Mouse (Mus musculus) forebrain, embryonic 16.5 days (tissue): ENCODE results near the gene Nckap5l. TPM values are rescaled to one million over a fixed set of nuclear protein-coding genes. Genes with fewer than 3 reads are reported as not detected.

ENCODE experiments used
- ATAC-seq: fragments of 200-750 bp; cut with Nextera tagmentation; 2 replicates; pipeline ENCODE4 v1.8.0; 2017; ENCODE audit warnings: mild to moderate bottlenecking, moderate library complexity
- H3K27ac ChIP-seq: fragments of 300-500 bp; sonication (generic); 2 replicates; pipeline ENCODE4 v1.5.1; 2014; ENCODE audit warnings: low read length, control low read depth
- H3K27me3 ChIP-seq: fragments of 300-500 bp; sonication (generic); replicated peaks from 2 replicates; pipeline ENCODE4 v1.6.1; 2014; ENCODE audit warnings: low read length; ENCODE audit not compliant: control insufficient read depth, insufficient read depth
- H3K36me3 ChIP-seq: fragments of 300-500 bp; sonication (generic); 2 replicates; pipeline ENCODE4 v1.6.1; 2014; ENCODE audit not compliant: control insufficient read depth, insufficient read depth
- H3K4me1 ChIP-seq: fragments of 300-500 bp; sonication (generic); replicated peaks from 2 replicates; pipeline ENCODE4 v1.6.1; 2014; ENCODE audit warnings: low read length; ENCODE audit not compliant: control insufficient read depth, insufficient read depth
- H3K4me2 ChIP-seq: fragments of 300-500 bp; sonication (generic); 2 replicates; pipeline ENCODE4 v1.6.1; 2014; ENCODE audit warnings: mild to moderate bottlenecking, low read length, control low read depth
- H3K4me3 ChIP-seq: fragments of 300-500 bp; sonication (generic); replicated peaks from 2 replicates; pipeline ENCODE4 v1.5.1; 2014; ENCODE audit warnings: mild to moderate bottlenecking, low read length, control low read depth
- H3K9ac ChIP-seq: fragments of 300-500 bp; sonication (generic); replicated peaks from 2 replicates; pipeline ENCODE4 v1.6.1; 2014; ENCODE audit warnings: low read depth, low read length, control low read depth
- H3K9me3 ChIP-seq: fragments of 300-500 bp; sonication (generic); 2 replicates; pipeline ENCODE4 v1.6.1; 2016; ENCODE audit warnings: low read length; ENCODE audit not compliant: control insufficient read depth
- WGBS: fragments of 180-500 bp; shearing (Covaris S2); extraction: QIAGEN DNeasy Blood & Tissue Kit; methylation state at CpG from one replicate; pipeline ENCODE4 v1.1.7; 2014; 5-methylcytosine and 5-hydroxymethylcytosine counted together
- polyA plus RNA-seq: library from polyadenylated mRNA; unstranded; fragments of >200 nt; fragmentation: Nextera tagmentation; extraction: Ambion mirVana; gene quantifications from 2 replicates; pipeline ENCODE4 v1.2.1, GENCODE M21; 2015

Gene Nckap5l
- polyA plus RNA-seq, 1 experiment from 2014 or later, result 12.5 TPM

DNA sequence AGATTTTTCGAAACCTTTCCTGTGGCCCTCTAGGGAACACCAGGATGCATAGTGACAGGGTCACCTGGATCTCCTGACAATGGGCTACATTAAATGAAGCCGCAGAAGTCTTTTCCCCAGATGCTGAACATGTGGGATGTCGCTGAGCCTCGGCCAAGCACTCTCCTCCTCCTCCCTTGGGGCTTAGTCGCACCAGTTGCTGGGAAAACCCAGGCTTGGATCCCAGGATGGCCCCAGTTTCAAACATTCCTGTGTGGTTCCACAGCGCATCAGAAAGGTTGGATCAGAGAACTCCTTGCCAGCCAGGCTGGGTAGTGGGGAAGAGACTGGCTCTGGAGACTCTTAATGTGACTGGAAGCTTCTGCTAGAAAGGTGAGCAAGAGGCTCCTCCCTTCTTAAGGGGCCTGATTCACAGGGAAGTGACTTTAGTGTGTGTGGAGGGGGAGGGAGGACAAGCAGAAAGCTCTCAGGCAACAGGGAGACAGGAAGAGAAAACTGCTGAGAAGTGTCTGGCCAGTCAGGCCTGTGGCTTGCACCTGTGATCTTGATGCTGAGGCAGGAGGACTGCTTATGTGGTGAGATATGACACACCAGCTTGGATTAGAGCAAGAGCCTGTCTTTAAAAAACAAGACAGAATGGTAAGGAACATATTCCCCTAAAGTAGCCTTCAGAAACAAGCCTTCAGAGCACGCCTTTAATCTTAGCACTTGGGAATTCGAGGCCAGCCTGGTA lies 18.4 kb downstream of the Nckap5l start:
- Histone ChIP-seq H3K9ac (no peak overlapping the region), H3K36me3 (no peaks in the 10 kb centered on the region), H3K27me3 (no peaks in the 10 kb centered on the region), H3K9me3 (no peaks in the 10 kb centered on the region), H3K27ac (no peak overlapping the region), H3K4me1 (peaks cover 25% of the 10 kb centered on the region), H3K4me3 (no peak overlapping the region), H3K4me2 (no peak overlapping the region)
- ATAC-seq, result no peak
- WGBS, result 83% methylated on average over 8 of the region's 8 CpGs

GRCm38 (mm10) chr15:99433913-99434312 lies 23.6 kb downstream of the Nckap5l start:
- Histone ChIP-seq H3K27ac (no peak overlapping the region), H3K9me3 (no peaks in the 10 kb centered on the region), H3K27me3 (no peaks in the 10 kb centered on the region), H3K4me3 (no peak overlapping the region), H3K9ac (no peak overlapping the region), H3K4me1 (peaks cover 8% of the 10 kb centered on the region), H3K4me2 (no peak overlapping the region), H3K36me3 (peaks cover 15% of the 10 kb centered on the region)
- WGBS, result 92% methylated on average over 12 of the region's 12 CpGs
- ATAC-seq, result no peak

DNA sequence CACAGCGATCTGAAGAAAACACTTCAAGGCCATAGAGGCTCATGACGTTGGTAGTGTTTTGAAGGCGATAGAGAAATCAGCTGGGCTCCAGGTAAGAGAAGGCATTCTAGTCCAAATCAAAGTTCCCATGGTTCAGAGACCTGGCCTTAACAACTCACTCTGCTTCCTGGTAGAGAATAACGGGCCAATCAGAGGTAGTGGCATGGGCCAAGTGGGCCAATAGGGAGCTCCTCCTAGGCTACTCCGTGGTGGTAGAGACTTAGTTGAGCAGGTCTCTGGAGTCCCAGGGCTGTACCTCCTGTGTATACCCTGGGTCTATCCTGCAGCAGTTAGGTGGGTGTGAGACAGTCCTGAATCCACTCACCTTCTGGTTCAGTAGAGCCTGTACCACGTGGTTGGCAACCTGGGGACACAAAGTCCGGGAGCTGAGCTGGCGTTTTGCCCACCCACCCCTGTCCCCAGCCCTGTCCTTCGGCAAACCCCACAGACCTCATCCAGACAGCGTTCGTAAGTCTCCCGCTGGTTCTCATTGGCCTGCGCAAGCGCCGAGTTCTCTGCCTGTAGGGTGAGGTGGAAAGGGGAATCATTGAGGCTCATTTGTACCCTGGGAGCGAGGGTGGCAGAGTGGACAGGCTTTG lies 24.3 kb downstream of the Nckap5l start:
- 90% methylated on average over 16 of the region's 16 CpGs for WGBS
- H3K27me3 ChIP-seq, result no peaks in the 10 kb centered on the region

GRCm38 (mm10) chr15:99431967-99432366 lies 25.6 kb downstream of the Nckap5l start:
- WGBS, result 89% methylated on average over 8 of the region's 8 CpGs
- H3K4me2 ChIP-seq, result no peak overlapping the region
- peaks cover 21% of the 10 kb centered on the region for H3K36me3 ChIP-seq
- peaks cover 8% of the 10 kb centered on the region for H3K4me1 ChIP-seq
- H3K27me3 ChIP-seq, result no peaks in the 10 kb centered on the region
- H3K27ac ChIP-seq, result no peak overlapping the region
- no peak overlapping the region for H3K4me3 ChIP-seq
- no peak overlapping the region for H3K9ac ChIP-seq
- ATAC-seq, result no peak
- H3K9me3 ChIP-seq, result no peaks in the 10 kb centered on the region

More for the DNA sequence above, 24.3 kb downstream of the Nckap5l start:
- H3K4me1 ChIP-seq, result peaks cover 8% of the 10 kb centered on the region
- no peak overlapping the region for H3K27ac ChIP-seq
- no peak overlapping the region for H3K9ac ChIP-seq
- peaks cover 19% of the 10 kb centered on the region for H3K36me3 ChIP-seq
- ATAC-seq, result no peak
- H3K4me3 ChIP-seq, result no peak overlapping the region
- H3K9me3 ChIP-seq, result no peaks in the 10 kb centered on the region
- H3K4me2 ChIP-seq, result no peak overlapping the region

DNA sequence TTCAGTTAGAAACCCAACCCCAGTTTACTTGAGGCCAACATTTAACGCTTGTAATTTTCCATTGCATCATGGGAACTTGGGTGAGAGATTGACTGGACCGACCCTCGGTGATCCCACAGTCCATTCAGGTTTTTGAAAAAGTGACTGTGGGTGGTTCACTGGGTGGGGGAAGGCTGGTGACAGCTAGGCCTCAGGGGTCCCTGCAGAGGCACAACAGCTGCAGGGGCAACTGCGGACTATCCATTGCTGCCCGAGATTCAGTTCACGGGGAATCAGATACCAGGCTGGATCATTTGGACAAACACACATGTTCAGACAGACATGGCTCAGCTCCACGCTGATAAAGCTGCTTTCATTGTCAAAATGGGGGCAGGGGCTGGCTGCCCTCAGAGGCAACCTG lies 26.0 kb downstream of the Nckap5l start:
- Histone ChIP-seq H3K9ac (no peak overlapping the region), H3K4me3 (no peak overlapping the region), H3K4me2 (no peak overlapping the region), H3K36me3 (peaks cover 21% of the 10 kb centered on the region), H3K27ac (no peak overlapping the region), H3K4me1 (peaks cover 6% of the 10 kb centered on the region), H3K9me3 (no peaks in the 10 kb centered on the region), H3K27me3 (no peaks in the 10 kb centered on the region)
- 88% methylated on average over 7 of the region's 7 CpGs for WGBS
- no peak for ATAC-seq

DNA sequence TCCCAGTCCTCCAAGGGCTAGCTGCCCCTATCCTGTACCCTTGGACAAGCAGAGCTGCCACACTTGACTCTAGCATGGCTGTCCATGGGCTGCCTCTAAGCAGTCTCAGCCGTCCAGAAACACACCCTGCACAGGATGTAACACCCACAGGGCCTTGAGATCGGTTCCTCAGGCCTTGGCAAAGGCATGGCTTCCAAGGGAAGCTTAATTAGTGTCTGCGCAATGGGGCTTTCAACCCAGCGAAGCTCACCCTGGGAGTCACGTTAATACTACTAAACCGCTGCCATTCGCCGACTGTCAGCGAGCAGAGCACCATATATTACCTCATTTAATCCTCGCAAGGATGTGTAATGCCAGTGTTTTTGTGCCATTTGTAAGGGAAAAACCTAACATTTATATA lies 26.5 kb downstream of the Nckap5l start:
- H3K27ac ChIP-seq, result no peak overlapping the region
- H3K9ac ChIP-seq, result no peak overlapping the region
- no peak for ATAC-seq
- H3K36me3 ChIP-seq, result peaks cover 21% of the 10 kb centered on the region
- H3K4me1 ChIP-seq, result peaks cover 3% of the 10 kb centered on the region; the same call in 1 of the 2 replicates
- H3K4me2 ChIP-seq, result no peak overlapping the region
- H3K27me3 ChIP-seq, result no peaks in the 10 kb centered on the region
- no peak overlapping the region for H3K4me3 ChIP-seq
- H3K9me3 ChIP-seq, result no peaks in the 10 kb centered on the region
- WGBS, result 81% methylated on average over 10 of the region's 10 CpGs

GRCm38 (mm10) chr15:99430394-99430793 lies 27.2 kb downstream of the Nckap5l start:
- H3K9ac ChIP-seq, result no peak overlapping the region
- H3K4me2 ChIP-seq, result no peak overlapping the region
- 91% methylated on average over 8 of the region's 8 CpGs for WGBS
- H3K27me3 ChIP-seq, result no peaks in the 10 kb centered on the region
- ATAC-seq, result no peak
- no peak overlapping the region for H3K4me3 ChIP-seq
- no peaks in the 10 kb centered on the region for H3K4me1 ChIP-seq
- H3K27ac ChIP-seq, result no peak overlapping the region
- H3K9me3 ChIP-seq, result no peaks in the 10 kb centered on the region
- peaks cover 21% of the 10 kb centered on the region for H3K36me3 ChIP-seq

GRCm38 (mm10) chr15:99423884-99424283 lies 33.7 kb downstream of the Nckap5l start:
- 89% methylated on average over 9 of the region's 9 CpGs for WGBS
- Histone ChIP-seq H3K4me3 (no peak overlapping the region), H3K27me3 (no peaks in the 10 kb centered on the region), H3K9me3 (no peaks in the 10 kb centered on the region), H3K4me1 (peaks cover 9% of the 10 kb centered on the region), H3K36me3 (peaks cover 10% of the 10 kb centered on the region; the same call in 1 of the 2 replicates), H3K4me2 (no peak overlapping the region), H3K27ac (no peak overlapping the region), H3K9ac (no peak overlapping the region)
- no peak for ATAC-seq

DNA sequence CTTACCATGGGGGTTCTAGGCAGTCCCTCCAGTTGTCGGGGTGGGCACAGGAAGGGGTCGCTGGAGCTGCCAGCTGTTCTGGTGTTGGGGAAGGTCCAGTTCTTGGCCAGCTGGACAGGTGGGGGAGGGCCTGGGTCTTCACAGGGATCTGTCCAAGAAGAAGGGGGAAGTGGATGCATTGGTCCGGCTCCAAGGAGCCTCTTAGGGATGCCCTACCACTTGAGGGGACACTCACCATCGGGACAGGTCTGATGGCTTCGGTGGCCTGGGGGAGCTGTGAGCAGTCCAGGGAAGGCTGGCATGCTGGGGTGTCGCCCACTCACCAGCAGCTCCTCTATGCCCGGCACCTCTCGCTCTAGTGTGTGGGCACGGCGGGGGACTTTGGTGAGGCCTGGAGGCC lies 34.4 kb downstream of the Nckap5l start:
- no peaks in the 10 kb centered on the region for H3K27me3 ChIP-seq
- no peak overlapping the region for H3K27ac ChIP-seq
- no peak overlapping the region for H3K4me3 ChIP-seq
- ATAC-seq, result no peak
- peaks cover 9% of the 10 kb centered on the region for H3K4me1 ChIP-seq
- H3K9me3 ChIP-seq, result no peaks in the 10 kb centered on the region
- H3K36me3 ChIP-seq, result peaks cover 6% of the 10 kb centered on the region; the same call in 1 of the 2 replicates
- 95% methylated on average over 10 of the region's 10 CpGs for WGBS
- no peak overlapping the region for H3K4me2 ChIP-seq
- no peak overlapping the region for H3K9ac ChIP-seq
